Mouse (Mus musculus): Measurements from ENCODE around the gene Mrpl35.

The Mrpl35 gene

GRCm38 (mm10) chr6:71801011-71801713, 25.6 kb downstream of the Mrpl35 start:
- no peak for DNase-seq (ENCODE audit: low spot score in 2 of 2)

DNA sequence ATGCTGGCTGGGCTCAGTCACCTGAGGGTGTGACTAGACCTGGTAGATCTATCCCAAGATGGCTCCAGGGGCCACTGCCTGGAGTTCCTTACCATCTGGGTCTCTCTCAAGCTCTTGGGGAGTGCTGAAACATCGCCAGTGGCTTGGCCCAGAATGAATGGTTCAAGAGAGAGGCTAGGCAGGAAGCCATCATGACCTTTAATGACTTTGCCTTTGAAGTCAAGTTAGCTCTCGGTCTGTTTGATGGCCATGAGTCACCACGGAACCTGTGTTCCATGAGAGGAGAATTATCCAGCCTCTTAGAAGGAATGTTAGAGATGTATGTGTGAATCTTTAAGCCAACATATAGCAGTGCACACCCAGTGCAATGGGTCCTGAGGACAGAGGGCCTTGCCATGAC, 27.4 kb downstream of the Mrpl35 start:
- no peak for DNase-seq (ENCODE audit: low spot score in 2 of 2)

DNA sequence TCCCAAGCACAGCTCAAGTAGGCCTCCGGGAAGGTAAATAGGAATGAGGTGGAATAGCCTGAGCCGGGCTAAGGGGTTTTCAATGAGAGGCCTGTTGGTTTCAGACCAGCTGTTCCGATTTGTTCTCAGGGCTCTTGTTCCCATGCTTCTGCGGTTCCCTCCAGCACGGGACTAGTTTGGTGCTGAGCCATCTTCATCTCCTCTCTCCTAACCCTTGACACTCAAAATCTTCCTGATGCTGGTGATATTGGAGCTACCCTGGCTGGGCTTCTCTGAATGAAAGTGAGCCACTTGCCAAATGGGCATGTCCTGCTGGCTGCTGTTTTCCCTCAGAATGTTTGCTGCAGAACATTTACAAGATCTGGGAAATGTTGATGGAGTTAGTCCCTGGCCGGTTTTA, 35.0 kb downstream of the Mrpl35 start:
- DNase-seq (ENCODE audit: low spot score in 2 of 2): no peak

DNA sequence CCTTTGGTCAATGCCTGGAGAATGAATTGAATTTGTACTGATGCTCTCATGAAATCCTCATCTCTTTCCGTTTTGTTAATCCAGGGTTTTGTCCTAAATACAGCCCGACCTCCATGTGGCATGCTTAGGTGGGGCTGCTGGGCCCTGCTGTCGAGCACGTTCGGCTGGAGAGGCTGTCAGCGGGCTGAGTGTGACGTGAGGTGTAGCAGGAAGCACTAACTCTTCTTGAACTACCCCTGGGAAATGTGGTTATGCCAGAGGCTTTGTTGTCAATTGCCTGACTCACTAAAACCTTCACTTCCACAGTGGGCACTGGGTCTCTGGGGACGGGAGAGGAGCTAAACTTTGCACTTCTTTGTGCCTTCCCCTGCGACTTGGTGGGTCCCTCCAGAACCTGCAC, 38.4 kb downstream of the Mrpl35 start:
- DNase-seq (ENCODE audit: low spot score in 2 of 2): no peak

DNA sequence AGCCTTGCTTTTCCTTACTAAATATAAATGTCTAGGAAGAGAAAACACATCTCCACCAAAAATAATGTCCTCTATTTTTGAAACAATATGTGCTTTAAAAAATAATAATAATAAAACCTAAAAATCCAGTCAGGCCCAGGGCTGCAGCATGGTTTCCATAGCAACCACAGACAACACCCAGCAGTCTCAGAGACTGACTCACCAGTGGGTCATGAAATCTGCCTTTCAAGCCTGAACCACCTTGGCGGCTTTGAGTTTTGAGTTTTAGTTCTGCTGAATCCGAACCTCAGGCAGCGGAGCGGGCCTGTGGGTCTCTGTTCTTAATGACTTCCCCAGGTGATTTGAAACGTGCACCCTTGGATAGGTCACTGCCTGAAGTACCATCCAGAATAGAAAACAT, 43.6 kb downstream of the Mrpl35 start:
- no peak for DNase-seq (ENCODE audit: low spot score in 2 of 2)

- DNase-seq (ENCODE audit: low spot score in 2 of 2): no peak
These were observed 46.3 kb downstream of the Mrpl35 start for GRCm38 (mm10) chr6:71780431-71780830.

DNA sequence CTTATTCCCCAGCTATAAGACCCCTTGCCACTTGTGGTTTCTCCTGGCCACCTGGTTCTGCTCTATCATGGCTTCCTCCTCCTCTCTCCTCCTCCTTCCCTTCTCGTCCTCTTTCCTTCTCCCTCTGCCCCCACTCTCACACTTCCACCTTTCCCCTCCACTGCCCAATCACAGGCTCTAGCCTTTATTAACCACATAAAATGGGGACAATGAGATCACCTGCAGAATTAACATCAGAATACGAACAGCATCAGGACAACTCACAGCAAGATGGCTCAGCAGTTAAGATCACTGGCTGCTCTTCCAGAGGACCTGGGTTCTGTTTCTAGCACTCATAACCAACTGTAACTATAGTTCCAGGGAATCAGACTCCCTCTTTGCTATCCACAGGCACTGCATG, 46.9 kb downstream of the Mrpl35 start:
- DNase-seq (ENCODE audit: low spot score in 2 of 2): no peak

DNA sequence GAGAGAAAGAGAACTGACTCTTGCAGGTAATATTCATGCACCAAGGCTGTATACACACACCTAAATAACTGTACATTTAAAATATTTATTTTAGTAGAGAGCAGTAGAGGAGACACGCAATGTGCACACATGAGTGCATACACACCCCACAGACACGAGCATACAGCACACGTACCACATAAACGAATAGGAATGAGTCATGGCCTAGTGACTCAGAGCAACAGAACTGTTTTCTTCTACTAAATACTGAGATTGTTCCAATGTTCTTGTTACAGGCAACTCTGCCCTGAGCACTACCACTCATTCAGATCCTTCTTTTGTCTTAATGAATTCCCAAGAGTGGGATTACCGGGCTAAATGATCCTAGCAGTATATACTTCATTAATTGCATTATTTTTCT, 48.8 kb downstream of the Mrpl35 start:
- DNase-seq (ENCODE audit: low spot score in 2 of 2): no peak

GRCm38 (mm10) chr6:71772636-71773208, 54.0 kb downstream of the Mrpl35 start:
- no peak for DNase-seq (ENCODE audit: low spot score in 2 of 2)

DNA sequence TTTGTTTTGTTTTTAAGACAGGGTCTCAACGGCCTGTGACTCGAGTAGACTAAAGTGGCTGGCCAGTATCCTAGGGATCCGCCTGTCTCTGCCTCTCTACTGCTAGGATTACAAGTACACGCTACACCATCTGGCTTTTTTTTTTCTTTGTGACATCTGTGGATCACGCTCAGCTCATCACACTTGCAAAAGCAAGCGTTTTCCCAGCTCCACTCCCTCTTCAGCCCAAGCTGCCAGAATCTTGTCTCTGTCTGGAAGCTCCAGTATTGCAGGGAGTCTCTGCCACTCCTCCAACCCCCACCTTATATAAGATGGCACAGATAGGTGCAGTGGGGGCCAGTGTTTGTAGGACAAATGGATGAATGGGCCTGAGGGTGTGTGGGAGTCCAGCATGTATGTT, 54.6 kb downstream of the Mrpl35 start:
- peak; percentile 74 to 87 for DNase-seq (ENCODE audit: low spot score in 2 of 2)

- no peak for DNase-seq (ENCODE audit: low spot score in 2 of 2)
These were observed 55.5 kb downstream of the Mrpl35 start for GRCm38 (mm10) chr6:71771282-71771681.

DNA sequence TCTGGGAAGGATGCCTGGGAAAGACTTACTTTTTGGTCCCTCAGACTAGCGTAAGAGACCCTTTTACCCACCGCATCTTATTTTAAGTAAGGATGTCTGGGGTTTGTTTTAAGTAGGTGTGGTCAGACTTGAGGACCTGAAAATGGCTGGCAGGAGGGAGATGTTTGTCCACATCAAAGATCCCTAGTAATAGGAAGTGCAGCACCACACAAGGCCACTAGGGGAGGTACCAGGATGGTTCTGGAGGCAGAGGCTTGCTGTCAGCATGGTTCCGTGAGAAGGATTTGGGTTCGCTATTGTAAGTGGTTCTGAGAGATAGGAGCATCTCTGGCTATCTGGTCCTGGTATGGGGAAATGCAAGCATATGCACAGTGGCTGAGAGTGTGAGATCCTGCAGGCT, 55.9 kb downstream of the Mrpl35 start:
- DNase-seq (ENCODE audit: low spot score in 2 of 2): no peak

- no peak for DNase-seq (ENCODE audit: low spot score in 2 of 2)
These were observed 56.7 kb downstream of the Mrpl35 start for GRCm38 (mm10) chr6:71769901-71770690.

DNA sequence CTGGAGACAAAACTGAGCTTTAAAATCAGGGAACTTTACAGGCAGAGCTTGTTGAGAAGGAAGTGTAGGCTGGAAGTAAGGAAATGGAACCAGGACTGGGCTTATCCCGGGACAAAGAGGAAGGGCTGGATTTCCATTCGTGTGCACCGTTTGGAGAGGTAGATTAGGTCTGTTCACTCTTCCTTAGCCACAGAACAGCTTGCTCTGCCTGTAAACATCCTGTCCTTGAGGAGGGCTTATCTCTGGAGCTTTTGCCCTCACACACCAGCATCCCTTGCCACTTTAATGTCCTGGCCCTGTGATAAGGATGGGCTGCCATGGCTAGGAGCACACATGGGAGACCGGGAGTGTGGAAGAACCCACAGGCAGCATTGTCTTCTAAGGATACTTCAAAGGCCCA, 59.0 kb downstream of the Mrpl35 start:
- DNase-seq (ENCODE audit: low spot score in 2 of 2): no peak
